Mouse (Mus musculus) stomach, postnatal 0 days (tissue): ENCODE data around the gene Cmtm6. TPM values are rescaled to one million over a fixed set of nuclear protein-coding genes. Genes with fewer than 3 reads are reported as not detected.

ENCODE experiments used
- ATAC-seq: fragments of 200-750 bp; cut with Nextera tagmentation; 2 replicates; pipeline ENCODE4 v1.8.0; 2017; ENCODE audit not compliant: low FRiP score, low TSS enrichment
- DNase-seq: peaks from one replicate; pipeline ENCODE4 v3.0.0-alpha.2; 2016; ENCODE audit warnings: low spot score
- H3K27ac ChIP-seq: fragments of 300-500 bp; sonication (generic); replicated peaks from 2 replicates; pipeline ENCODE4 v1.5.1; 2014; ENCODE audit warnings: mild to moderate bottlenecking, control low read depth
- H3K27me3 ChIP-seq: fragments of 300-500 bp; sonication (generic); 2 replicates; pipeline ENCODE4 v1.6.1; 2014; ENCODE audit warnings: low read length; ENCODE audit not compliant: control insufficient read depth, insufficient read depth
- H3K36me3 ChIP-seq: fragments of 300-500 bp; sonication (generic); 2 replicates; pipeline ENCODE4 v1.6.1; 2014; ENCODE audit warnings: low read length, mixed read lengths; ENCODE audit not compliant: control insufficient read depth, insufficient read depth
- H3K4me1 ChIP-seq: fragments of 300-500 bp; sonication (generic); replicated peaks from 2 replicates; pipeline ENCODE4 v1.6.1; 2014; ENCODE audit warnings: antibody characterized with exemption; ENCODE audit not compliant: control insufficient read depth, insufficient read depth
- H3K4me2 ChIP-seq: fragments of 300-500 bp; sonication (generic); replicated peaks from 2 replicates; pipeline ENCODE4 v1.6.1; 2014; ENCODE audit warnings: low read depth, mild to moderate bottlenecking, control low read depth, moderate library complexity
- H3K4me3 ChIP-seq: fragments of 300-500 bp; sonication (generic); 2 replicates; pipeline ENCODE4 v1.5.1; 2014; ENCODE audit warnings: low read depth, low read length, control low read depth
- H3K9ac ChIP-seq: fragments of 300-500 bp; sonication (generic); 2 replicates; pipeline ENCODE4 v1.6.1; 2014; ENCODE audit warnings: mild to moderate bottlenecking, low read length, control low read depth, mixed read lengths
- H3K9me3 ChIP-seq: fragments of 300-500 bp; sonication (generic); 2 replicates; pipeline ENCODE4 v1.6.1; 2016; ENCODE audit warnings: low read length; ENCODE audit not compliant: control insufficient read depth
- CTCF ChIP-seq: IDR thresholded peaks from 2 replicates; pipeline ENCODE4 v1.5.1; 2016; ENCODE audit warnings: antibody characterized with exemption, low read depth, mild to moderate bottlenecking, moderate library complexity
- EP300 ChIP-seq: optimal IDR thresholded peaks from 2 replicates; pipeline ENCODE3; 2016; ENCODE audit warnings: antibody characterized with exemption
- WGBS: fragments of 180-500 bp; shearing (Covaris S2); extraction: QIAGEN DNeasy Blood & Tissue Kit; methylation state at CpG from one replicate; pipeline ENCODE4 v1.1.7; 2014; 5-methylcytosine and 5-hydroxymethylcytosine counted together
- polyA plus RNA-seq: library from polyadenylated mRNA; unstranded; fragments of >200 nt; fragmentation: Nextera tagmentation; extraction: Ambion mirVana; gene quantifications from 2 replicates; pipeline ENCODE4 v1.2.1, GENCODE M21; 2015

The Cmtm6 gene
- polyA plus RNA-seq, 1 experiment from 2014 or later, result 50.9 TPM

DNA sequence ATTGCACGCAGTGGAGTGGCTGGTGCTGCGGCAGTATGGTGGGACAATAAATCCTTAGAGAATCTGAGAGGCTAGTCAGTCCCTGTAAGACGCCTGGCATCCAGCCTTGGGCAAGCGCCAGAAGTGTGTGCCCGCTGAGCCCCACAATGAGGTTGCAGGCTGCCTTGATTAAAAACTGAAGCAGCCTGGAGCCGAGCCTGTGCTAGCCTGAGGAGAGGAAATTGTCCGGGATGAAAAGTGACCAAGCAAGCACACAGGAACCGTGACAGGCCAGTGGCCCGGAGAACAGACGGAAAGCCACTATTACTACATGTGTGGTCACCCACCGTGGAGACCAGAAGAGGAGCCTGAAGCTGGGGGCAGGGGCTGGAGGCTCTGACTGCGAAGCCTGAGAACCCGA is 36.1 kb downstream of the Cmtm6 start:
- WGBS, result 81% methylated on average over 13 of the region's 13 CpGs
- Histone ChIP-seq H3K4me3 (no peak overlapping the region), H3K27ac (no peak overlapping the region), H3K36me3 (0 out of 2 replicates have a peak, but pooled peaks cover 4% of the 10 kb centered on the region), H3K4me2 (no peak overlapping the region), H3K9ac (no peak overlapping the region), H3K27me3 (no peaks in the 10 kb centered on the region), H3K4me1 (no peaks in the 10 kb centered on the region), H3K9me3 (no peaks in the 10 kb centered on the region)
- TF ChIP-seq EP300 (no peak), CTCF (no peak)
- ATAC-seq, result no peak
- no peak for DNase-seq

DNA sequence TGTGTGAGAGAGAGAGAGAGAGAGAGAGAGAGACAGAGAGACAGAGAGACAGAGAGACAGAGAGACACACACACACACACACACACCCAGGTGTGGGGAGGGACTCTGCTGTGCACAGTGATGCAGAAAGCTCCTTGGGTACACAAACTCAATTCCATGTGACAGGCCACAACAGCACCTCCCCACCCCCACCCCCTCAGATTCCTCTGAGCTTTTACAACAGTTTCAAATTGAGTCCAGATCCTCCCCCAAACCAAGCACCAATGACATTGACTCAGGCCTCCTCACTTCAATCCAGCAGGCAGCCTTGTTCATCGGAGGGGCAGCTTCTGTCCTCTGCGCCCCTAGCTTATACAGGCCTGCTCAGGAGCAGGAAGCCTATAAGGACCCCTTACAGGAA is 36.6 kb downstream of the Cmtm6 start:
- Histone ChIP-seq H3K4me3 (no peak overlapping the region), H3K4me1 (no peaks in the 10 kb centered on the region), H3K4me2 (no peak overlapping the region), H3K9ac (no peak overlapping the region), H3K36me3 (0 out of 2 replicates have a peak, but pooled peaks cover 3% of the 10 kb centered on the region), H3K27ac (no peak overlapping the region), H3K27me3 (no peaks in the 10 kb centered on the region), H3K9me3 (no peaks in the 10 kb centered on the region)
- no peak for TF ChIP-seq CTCF
- no peak for TF ChIP-seq EP300
- ATAC-seq (no peak), DNase-seq (no peak)
- 74% methylated on average over 2 of the region's 2 CpGs for WGBS

DNA sequence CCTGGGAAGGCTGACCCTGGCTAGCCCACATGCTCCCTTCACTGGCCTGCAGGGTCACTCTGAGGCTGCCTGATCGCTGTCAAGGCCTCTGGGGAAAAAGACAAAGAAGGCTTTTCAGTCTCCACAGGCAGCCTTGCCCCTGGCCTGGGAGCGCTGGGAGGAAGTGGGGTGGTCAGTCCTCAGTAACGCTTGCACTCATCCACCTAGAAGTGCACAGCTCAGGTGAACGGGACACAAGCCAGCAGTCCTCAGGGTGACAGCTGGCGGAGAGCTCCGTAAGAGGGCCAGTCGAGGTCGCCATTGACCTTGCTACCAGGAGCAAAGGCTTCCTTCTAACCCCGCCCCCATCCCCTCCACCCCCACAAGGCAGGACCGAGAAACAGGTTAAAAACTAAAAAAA is 37.1 kb downstream of the Cmtm6 start:
- Histone ChIP-seq H3K4me3 (no peak overlapping the region), H3K27ac (no peak overlapping the region), H3K36me3 (0 out of 2 replicates have a peak, but pooled peaks cover 3% of the 10 kb centered on the region), H3K4me1 (no peaks in the 10 kb centered on the region), H3K4me2 (no peak overlapping the region), H3K27me3 (no peaks in the 10 kb centered on the region), H3K9ac (no peak overlapping the region), H3K9me3 (no peaks in the 10 kb centered on the region)
- ATAC-seq (no peak), DNase-seq (no peak)
- 73% methylated on average over 10 of the region's 10 CpGs for WGBS
- TF ChIP-seq CTCF (no peak), EP300 (no peak)

DNA sequence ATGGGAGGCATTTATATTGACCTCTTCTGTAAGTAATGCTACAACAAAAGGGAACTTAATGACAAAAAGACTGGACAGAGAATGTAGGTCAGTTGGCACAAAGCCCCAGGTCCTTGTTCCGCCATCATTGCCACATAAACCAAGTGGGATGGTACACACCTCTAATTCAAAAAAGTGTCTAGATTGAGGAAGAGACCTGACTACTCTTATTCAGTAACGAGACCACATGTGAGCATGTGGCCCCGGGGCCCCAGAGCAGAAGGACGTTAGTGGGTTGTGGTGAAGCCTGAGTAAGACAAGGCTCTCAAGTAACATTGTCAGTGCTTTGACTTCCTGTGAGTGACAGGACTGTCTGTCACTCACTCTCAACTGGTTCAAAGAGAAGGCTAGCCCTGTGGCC is 39.3 kb downstream of the Cmtm6 start:
- WGBS, result 87% methylated on average over 4 of the region's 4 CpGs
- H3K9ac ChIP-seq, result no peak overlapping the region
- no peak for DNase-seq
- H3K9me3 ChIP-seq, result no peaks in the 10 kb centered on the region
- no peak overlapping the region for H3K4me3 ChIP-seq
- no peaks in the 10 kb centered on the region for H3K27me3 ChIP-seq
- 0 out of 2 replicates have a peak, but pooled peaks cover 3% of the 10 kb centered on the region for H3K36me3 ChIP-seq
- TF ChIP-seq EP300 (no peak), CTCF (no peak)
- no peak overlapping the region for H3K27ac ChIP-seq
- ATAC-seq, result no peak
- no peak overlapping the region for H3K4me2 ChIP-seq
- H3K4me1 ChIP-seq, result no peaks in the 10 kb centered on the region

DNA sequence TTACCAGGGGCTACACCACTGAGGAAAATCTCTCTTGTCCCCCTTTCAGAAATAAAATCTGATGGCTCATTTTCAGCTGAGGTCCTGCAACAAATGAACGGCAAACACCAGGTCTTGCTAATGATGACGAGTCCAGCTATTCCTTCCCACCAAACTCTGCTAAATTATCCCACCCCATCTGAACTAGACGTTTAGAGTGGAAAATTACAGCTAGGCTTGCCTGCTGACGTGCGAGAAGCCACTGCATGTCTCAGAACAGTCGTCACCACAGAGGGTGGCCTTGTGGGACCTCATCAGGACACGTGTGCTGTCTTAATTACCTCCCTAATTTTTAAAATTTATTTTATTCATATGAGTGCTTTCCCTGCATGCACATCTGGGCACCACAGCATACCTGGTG is 40.6 kb downstream of the Cmtm6 start:
- H3K9ac ChIP-seq, result no peak overlapping the region

DNA sequence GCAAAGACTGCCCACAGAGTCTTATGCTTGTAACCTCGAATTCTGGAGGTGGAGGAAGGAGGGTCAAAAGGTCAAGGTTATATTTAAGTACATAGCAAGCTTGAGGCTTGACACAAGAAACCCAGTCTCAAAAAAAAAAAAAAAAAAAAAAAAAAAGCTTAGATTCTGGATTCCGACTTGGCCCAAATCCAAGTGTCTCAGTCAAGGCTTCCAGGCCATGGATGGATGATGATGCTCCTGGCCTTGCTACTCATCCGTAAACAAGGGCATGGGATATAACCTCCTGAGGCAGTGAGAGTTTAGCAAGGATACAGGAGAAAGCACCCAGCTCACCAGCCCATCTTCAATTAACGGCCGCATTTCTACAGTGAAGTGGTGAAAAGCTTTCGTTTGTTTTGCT is 43.7 kb downstream of the Cmtm6 start:
- no peak overlapping the region for H3K4me2 ChIP-seq
- DNase-seq, result no peak

More for the DNA sequence above, 40.6 kb downstream of the Cmtm6 start:
- ATAC-seq (no peak), DNase-seq (no peak)
- Histone ChIP-seq H3K36me3 (0 out of 2 replicates have a peak, but pooled peaks cover 3% of the 10 kb centered on the region), H3K4me2 (no peak overlapping the region), H3K27ac (no peak overlapping the region), H3K9me3 (no peaks in the 10 kb centered on the region), H3K4me3 (no peak overlapping the region), H3K4me1 (no peaks in the 10 kb centered on the region), H3K27me3 (no peaks in the 10 kb centered on the region)
- no peak for TF ChIP-seq CTCF
- TF ChIP-seq EP300, result no peak
- 79% methylated on average over 7 of the region's 7 CpGs for WGBS

More for the DNA sequence above, 43.7 kb downstream of the Cmtm6 start:
- Histone ChIP-seq H3K36me3 (0 out of 2 replicates have a peak, but pooled peaks cover 3% of the 10 kb centered on the region), H3K4me3 (no peak overlapping the region), H3K4me1 (no peaks in the 10 kb centered on the region), H3K9ac (no peak overlapping the region), H3K27me3 (no peaks in the 10 kb centered on the region), H3K27ac (no peak overlapping the region), H3K9me3 (no peaks in the 10 kb centered on the region)
- TF ChIP-seq EP300 (no peak), CTCF (no peak)
- no peak for ATAC-seq
- WGBS, result 66% methylated on average over 6 of the region's 6 CpGs
